Mouse (Mus musculus) C2C12 (cell line): ENCODE measurements around the gene Clybl.

Experiments used
- CEBPB ChIP-seq: IDR thresholded peaks from one replicate; pipeline ENCODE4 v1.6.1; 2011; ENCODE audit warnings: low read depth, mild to moderate bottlenecking, control low read depth, moderate library complexity
- CTCF ChIP-seq: IDR thresholded peaks from one replicate; pipeline ENCODE4 v1.5.1; 2011; ENCODE audit not compliant: control insufficient read depth, insufficient read depth, insufficient read length
- FOSL1 ChIP-seq: IDR thresholded peaks from one replicate; pipeline ENCODE4 v1.8.0; 2011; ENCODE audit warnings: mild to moderate bottlenecking, low read length; ENCODE audit not compliant: poor library complexity, insufficient read depth, severe bottlenecking
- MYOD1 ChIP-seq: IDR thresholded peaks from one replicate; pipeline ENCODE4 v1.6.1; 2011; ENCODE audit warnings: low read depth; ENCODE audit not compliant: control insufficient read depth, insufficient read length

- TF ChIP-seq CTCF (no peak), MYOD1 (no peak), CEBPB (no peak), FOSL1 (no peak)
These were observed 30.9 kb upstream of the Clybl start for GRCm38 (mm10) chr14:122150616-122151015.
